8 mouse cellular contexts compared by ENCODE assay signal in the genomic region with DNA sequence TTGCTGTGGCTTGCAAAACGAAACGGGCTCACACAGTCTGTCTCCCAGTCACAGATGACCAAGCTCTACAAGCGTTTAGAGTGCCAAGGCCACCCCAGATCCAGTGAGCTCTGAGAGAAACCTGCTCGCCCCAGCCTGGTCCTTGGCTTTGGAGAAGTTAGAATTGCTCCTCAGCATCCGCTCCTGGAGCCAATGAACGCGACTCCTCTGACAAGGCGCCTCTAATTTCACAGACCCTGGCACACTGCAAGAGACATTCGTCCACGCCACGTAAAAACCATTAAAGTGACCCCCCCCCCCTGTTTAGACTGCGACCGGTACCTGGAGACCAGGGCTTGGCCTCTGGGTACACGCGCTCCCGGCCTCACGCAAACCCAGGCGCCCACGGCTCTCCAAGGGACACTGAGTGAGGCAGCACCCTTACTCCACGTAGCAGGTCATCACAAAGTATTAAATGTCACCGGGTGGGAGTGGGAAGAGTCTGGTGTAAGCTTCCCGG. TPM values are rescaled to one million over a fixed set of nuclear protein-coding genes. Genes with fewer than 3 reads are reported as not detected.
A peak's percentile ranks its signal among the peaks of the same experiment; 100 is the strongest.
DNase-seq lines count a peak whose midpoint lies in the region; ATAC-seq and TF ChIP-seq lines count a peak whose summit lies in the region.

No protein-coding gene starts in this region.

- no peaks in the 10 kb centered on the region for H3K9me3 ChIP-seq in limb, embryonic 14.5 days (ENCODE audit: control insufficient read depth, low read length)
- no peaks in the 10 kb centered on the region for H3K9me3 ChIP-seq in stomach, embryonic 16.5 days (replicated peaks; ENCODE audit: control insufficient read depth, low read length)

- no peak for TF ChIP-seq POLR2A in limb, embryonic 14.5 days (IDR thresholded peaks at IDR 0.05; ENCODE audit: borderline replicate concordance, extremely low read depth, insufficient read depth, insufficient read length)

- H3K27me3 ChIP-seq in limb, embryonic 14.5 days (ENCODE audit: control insufficient read depth, insufficient read depth, low read length), result no peaks in the 10 kb centered on the region
- peaks cover 23% of the 10 kb centered on the region for H3K27me3 ChIP-seq in stomach, embryonic 16.5 days (ENCODE audit: control insufficient read depth, insufficient read depth, low read length)

- 0 out of 2 replicates have a peak, but pooled peaks have one; percentile 14 for ATAC-seq in cerebellum, adult (ENCODE audit: insufficient number of reproducible peaks, low FRiP score, low TSS enrichment)
- peak; percentile 36; the same call in 1 of the 2 replicates for ATAC-seq in limb, embryonic 14.5 days (ENCODE audit: low FRiP score, low read depth)
- ATAC-seq in stomach, embryonic 16.5 days (ENCODE audit: insufficient read depth, low FRiP score), result peak; percentile 41

- peak overlapping the region; percentile 81 for H3K9ac ChIP-seq in limb, embryonic 14.5 days (ENCODE audit: low read depth, low read length, severe bottlenecking)
- peak overlapping the region; percentile 71 for H3K9ac ChIP-seq in stomach, embryonic 16.5 days (ENCODE audit: low read length)

- no peaks in the 10 kb centered on the region for H3K36me3 ChIP-seq in limb, embryonic 14.5 days (ENCODE audit: control insufficient read depth, insufficient read depth, low read length)
- no peaks in the 10 kb centered on the region for H3K36me3 ChIP-seq in stomach, embryonic 16.5 days (ENCODE audit: control insufficient read depth, insufficient read depth, low read length)

- DNase-seq in cerebellum, adult 8-10 months, result no peak
- DNase-seq in retina, postnatal 1 day, result peak; percentile 45
- no peak for DNase-seq in retina, embryonic 14.5 days (ENCODE audit: low spot score)
- DNase-seq in gastrocnemius, postnatal 14 days, result peak; percentile 25
- peak; percentile 36 for DNase-seq in limb, embryonic 14.5 days (ENCODE audit: low spot score)
- no peak for DNase-seq in urinary bladder, postnatal 10 days (ENCODE audit: low spot score)

- peak overlapping the region; percentile 84 for H3K4me2 ChIP-seq in limb, embryonic 14.5 days (replicated peaks; ENCODE audit: low read depth, low read length, severe bottlenecking)
- peak overlapping the region; percentile 96 for H3K4me2 ChIP-seq in stomach, embryonic 16.5 days (ENCODE audit: low read depth, low read length)

- peaks cover 8% of the 10 kb centered on the region; the same call in 1 of the 2 replicates for H3K4me1 ChIP-seq in limb, embryonic 14.5 days (ENCODE audit: control insufficient read depth, insufficient read depth, low read length)
- peaks cover 12% of the 10 kb centered on the region for H3K4me1 ChIP-seq in stomach, embryonic 16.5 days (ENCODE audit: control insufficient read depth, insufficient read depth, low read length)

- 0% methylated on average over 21 of the region's 22 CpGs for WGBS in limb, embryonic 14.5 days
- WGBS in stomach, embryonic 16.5 days, result 2% methylated on average over 22 of the region's 22 CpGs

- intact Hi-C loops in gastrocnemius, postnatal 14 days (cut with DNase I; ENCODE audit: low total_unique reads), result no loop called here

- peak overlapping the region; percentile 75 for H3K27ac ChIP-seq in limb, embryonic 14.5 days (replicated peaks; ENCODE audit: low read depth, low read length)
- H3K27ac ChIP-seq in stomach, embryonic 16.5 days (ENCODE audit: low read length), result no peak overlapping the region

- H3K4me3 ChIP-seq in limb, embryonic 14.5 days (replicated peaks; ENCODE audit: low read length), result peak overlapping the region; percentile 62
- H3K4me3 ChIP-seq in stomach, embryonic 16.5 days (replicated peaks; ENCODE audit: low read length), result peak overlapping the region; percentile 62

RNA-seq across cellular contexts. Expression of gene Eya4, which starts 1.6 kb away (rescaled TPM):
- 10 to 100 TPM; 30.6 to 42.4 TPM for total RNA-seq in gastrocnemius, postnatal 14 days (2021)
- polyA plus RNA-seq in limb, embryonic 14.5 days (2012; rRNA removed), result 12.5 and 13.8 TPM in 2 replicates
- polyA plus RNA-seq in limb, embryonic 14.5 days (2014; fragmentation: Nextera tagmentation; extraction: Ambion mirVana), result 6.6 and 7.3 TPM in 2 replicates
- 0.97 and 1.3 TPM in 2 replicates for polyA plus RNA-seq in stomach, embryonic 16.5 days (2015; fragmentation: Nextera tagmentation; extraction: Ambion mirVana)

Comparison
In these comparisons a context has a peak if more than half of its experiments do, and no peak if none do; other contexts are left out.
1. DNase-seq: peak in retina, postnatal 1 day (single experiment), gastrocnemius, postnatal 14 days (single experiment) and limb, embryonic 14.5 days (single experiment); none in cerebellum, adult 8-10 months (single experiment), retina, embryonic 14.5 days (single experiment) and urinary bladder, postnatal 10 days (single experiment).
2. Peak in every context shown above with its lines, with median percentiles within 50 percentile points of each other: ATAC-seq.